Mouse (Mus musculus): ENCODE results near the gene Pik3r2.

Pik3r2 gene

GRCm38 (mm10) chr8:70757523-70758307 lies 18.8 kb downstream of the Pik3r2 start:
- TF ChIP-seq GATA4 (IDR thresholded peaks at IDR 0.05; ENCODE audit: insufficient replicate concordance, low read length), result no peak

- no peak for TF ChIP-seq GATA4 (IDR thresholded peaks at IDR 0.05; ENCODE audit: insufficient replicate concordance, low read length)
These were observed 20.0 kb downstream of the Pik3r2 start for GRCm38 (mm10) chr8:70756476-70757040.

- no peak for TF ChIP-seq GATA4 (IDR thresholded peaks at IDR 0.05; ENCODE audit: insufficient replicate concordance, low read length)
These were observed 20.6 kb downstream of the Pik3r2 start for GRCm38 (mm10) chr8:70755661-70756475.

- no peak for TF ChIP-seq GATA4 (IDR thresholded peaks at IDR 0.05; ENCODE audit: insufficient replicate concordance, low read length)
These were observed 21.4 kb downstream of the Pik3r2 start for GRCm38 (mm10) chr8:70754871-70755660.

- no peak; the same call in 1 of the 2 replicates for TF ChIP-seq GATA4 (IDR thresholded peaks at IDR 0.05; ENCODE audit: insufficient replicate concordance, low read length)
These were observed 22.3 kb downstream of the Pik3r2 start, which contains the start of gene Rab3a for GRCm38 (mm10) chr8:70754043-70754870. TSS of gene Rab3a (plus strand) at chr8:70754679.

GRCm38 (mm10) chr8:70753151-70753550 lies 23.4 kb downstream of the Pik3r2 start:
- peak; percentile 53; the same call in 1 of the 2 replicates for TF ChIP-seq GATA4 (IDR thresholded peaks at IDR 0.05; ENCODE audit: insufficient replicate concordance, low read length)

- TF ChIP-seq GATA4 (IDR thresholded peaks at IDR 0.05; ENCODE audit: insufficient replicate concordance, low read length), result peak; percentile 90; the same call in 1 of the 2 replicates
These were observed 24.3 kb downstream of the Pik3r2 start for GRCm38 (mm10) chr8:70752000-70752764.

- no peak for TF ChIP-seq GATA4 (IDR thresholded peaks at IDR 0.05; ENCODE audit: insufficient replicate concordance, low read length)
These were observed 26.3 kb downstream of the Pik3r2 start for GRCm38 (mm10) chr8:70750128-70750680.

- TF ChIP-seq GATA4 (IDR thresholded peaks at IDR 0.05; ENCODE audit: insufficient replicate concordance, low read length), result no peak
These were observed 27.3 kb downstream of the Pik3r2 start for GRCm38 (mm10) chr8:70749097-70749674.

GRCm38 (mm10) chr8:70748246-70749096 lies 28.0 kb downstream of the Pik3r2 start:
- TF ChIP-seq GATA4 (IDR thresholded peaks at IDR 0.05; ENCODE audit: insufficient replicate concordance, low read length), result no peak

GRCm38 (mm10) chr8:70747211-70747890 lies 29.2 kb downstream of the Pik3r2 start:
- no peak for TF ChIP-seq GATA4 (IDR thresholded peaks at IDR 0.05; ENCODE audit: insufficient replicate concordance, low read length)
